Mouse (Mus musculus): ENCODE results near the gene 3425401B19Rik. TPM values are rescaled to one million over a fixed set of nuclear protein-coding genes. Genes with fewer than 3 reads are reported as not detected.

The 3425401B19Rik gene
- polyA plus RNA-seq (2015; fragmentation: Nextera tagmentation; extraction: Ambion mirVana), result 0.12 and 0.14 TPM in 2 replicates

- no peak within 1 kb of the TSS for H3K4me2 ChIP-seq (ENCODE audit: low read depth, low read length)
- DNase-seq (no peak), ATAC-seq (no peak)
Observed at GRCm38 (mm10) chr14:32685124-32685826, at the start of gene 3425401B19Rik. 3425401B19Rik (minus strand) TSS chr14:32685293.

GRCm38 (mm10) chr14:32732961-32733360, 47.9 kb upstream of the 3425401B19Rik start:
- no peaks in the 10 kb centered on the region for H3K27me3 ChIP-seq (ENCODE audit: insufficient read depth, low read length)
- DNase-seq (no peak), ATAC-seq (no peak)
- no peak overlapping the region for H3K27ac ChIP-seq (ENCODE audit: low read depth)
- no peaks in the 10 kb centered on the region for H3K4me1 ChIP-seq (ENCODE audit: insufficient read depth)
- H3K9me3 ChIP-seq (ENCODE audit: low read length), result no peaks in the 10 kb centered on the region
- no peak overlapping the region for H3K4me2 ChIP-seq (ENCODE audit: low read depth, low read length)
- WGBS (ENCODE audit: insufficient replicate concordance), result 36% methylated on average over 6 of the region's 6 CpGs
- TF ChIP-seq EP300 (IDR thresholded peaks at IDR 0.05; ENCODE audit: low read depth), result no peak
- TF ChIP-seq CTCF (IDR thresholded peaks at IDR 0.05; ENCODE audit: low read depth), result no peak
- H3K36me3 ChIP-seq (replicated peaks; ENCODE audit: insufficient read depth, low read length), result no peaks in the 10 kb centered on the region
- no peak overlapping the region for H3K4me3 ChIP-seq (ENCODE audit: low read depth, low read length)
- H3K9ac ChIP-seq (replicated peaks), result no peak overlapping the region

More at GRCm38 (mm10) chr14:32685124-32685826, at the start of gene 3425401B19Rik:
- WGBS (ENCODE audit: insufficient replicate concordance), result 48% methylated on average over 16 of the region's 16 CpGs
- Histone ChIP-seq H3K9me3 (ENCODE audit: low read length) (no peaks in the 10 kb centered on the region), H3K4me1 (ENCODE audit: insufficient read depth) (peaks cover 14% of the 10 kb centered on the region), H3K27ac (ENCODE audit: low read depth) (no peak within 1 kb of the TSS), H3K9ac (replicated peaks) (no peak within 1 kb of the TSS), H3K27me3 (ENCODE audit: insufficient read depth, low read length) (no peaks in the 10 kb centered on the region), H3K36me3 (replicated peaks; ENCODE audit: insufficient read depth, low read length) (no peaks in the 10 kb centered on the region), H3K4me3 (ENCODE audit: low read depth, low read length) (no peak within 1 kb of the TSS)
- TF ChIP-seq EP300 (IDR thresholded peaks at IDR 0.05; ENCODE audit: low read depth) (no peak), CTCF (IDR thresholded peaks at IDR 0.05; ENCODE audit: low read depth) (no peak)

- no peak overlapping the region for H3K4me3 ChIP-seq (ENCODE audit: low read depth, low read length)
- DNase-seq (no peak), ATAC-seq (peak; percentile 62; the same call in 1 of the 2 replicates)
- H3K9me3 ChIP-seq (ENCODE audit: low read length), result no peaks in the 10 kb centered on the region
- H3K27ac ChIP-seq (ENCODE audit: low read depth), result no peak overlapping the region
- H3K27me3 ChIP-seq (ENCODE audit: insufficient read depth, low read length), result no peaks in the 10 kb centered on the region
- no peaks in the 10 kb centered on the region; the same call in 1 of the 2 replicates for H3K4me1 ChIP-seq (ENCODE audit: insufficient read depth)
- no peak overlapping the region for H3K9ac ChIP-seq (replicated peaks)
- no peaks in the 10 kb centered on the region for H3K36me3 ChIP-seq (replicated peaks; ENCODE audit: insufficient read depth, low read length)
- no peak overlapping the region for H3K4me2 ChIP-seq (ENCODE audit: low read depth, low read length)
- TF ChIP-seq EP300 (IDR thresholded peaks at IDR 0.05; ENCODE audit: low read depth), result no peak
- TF ChIP-seq CTCF (IDR thresholded peaks at IDR 0.05; ENCODE audit: low read depth), result no peak
Observed at GRCm38 (mm10) chr14:32726864-32727263, 41.8 kb upstream of the 3425401B19Rik start.

- no peaks in the 10 kb centered on the region; the same call in 1 of the 2 replicates for H3K4me1 ChIP-seq (ENCODE audit: insufficient read depth)
- DNase-seq (peak; percentile 5), ATAC-seq (no peak)
- no peaks in the 10 kb centered on the region for H3K9me3 ChIP-seq (ENCODE audit: low read length)
- H3K4me2 ChIP-seq (ENCODE audit: low read depth, low read length), result no peak overlapping the region
- 21% methylated on average over 1 of the region's 1 CpGs for WGBS (ENCODE audit: insufficient replicate concordance)
- no peak overlapping the region for H3K4me3 ChIP-seq (ENCODE audit: low read depth, low read length)
- no peaks in the 10 kb centered on the region for H3K27me3 ChIP-seq (ENCODE audit: insufficient read depth, low read length)
- H3K27ac ChIP-seq (ENCODE audit: low read depth), result no peak overlapping the region
- TF ChIP-seq CTCF (IDR thresholded peaks at IDR 0.05; ENCODE audit: low read depth) (no peak), EP300 (IDR thresholded peaks at IDR 0.05; ENCODE audit: low read depth) (no peak)
- H3K9ac ChIP-seq (replicated peaks), result no peak overlapping the region
- no peaks in the 10 kb centered on the region for H3K36me3 ChIP-seq (replicated peaks; ENCODE audit: insufficient read depth, low read length)
Observed at GRCm38 (mm10) chr14:32721461-32721860, 36.4 kb upstream of the 3425401B19Rik start.

- H3K27ac ChIP-seq (ENCODE audit: low read depth), result no peak overlapping the region
- H3K4me3 ChIP-seq (ENCODE audit: low read depth, low read length), result no peak overlapping the region
- no peaks in the 10 kb centered on the region for H3K36me3 ChIP-seq (replicated peaks; ENCODE audit: insufficient read depth, low read length)
- no peaks in the 10 kb centered on the region for H3K4me1 ChIP-seq (ENCODE audit: insufficient read depth)
- no peaks in the 10 kb centered on the region for H3K9me3 ChIP-seq (ENCODE audit: low read length)
- H3K4me2 ChIP-seq (ENCODE audit: low read depth, low read length), result no peak overlapping the region
- no peak overlapping the region for H3K9ac ChIP-seq (replicated peaks)
- WGBS (ENCODE audit: insufficient replicate concordance), result 51% methylated on average over 6 of the region's 6 CpGs
- ATAC-seq (no peak), DNase-seq (no peak)
- TF ChIP-seq CTCF (IDR thresholded peaks at IDR 0.05; ENCODE audit: low read depth), result no peak
- TF ChIP-seq EP300 (IDR thresholded peaks at IDR 0.05; ENCODE audit: low read depth), result no peak
- H3K27me3 ChIP-seq (ENCODE audit: insufficient read depth, low read length), result no peaks in the 10 kb centered on the region
Observed at GRCm38 (mm10) chr14:32716763-32717439, 31.8 kb upstream of the 3425401B19Rik start.

- no peak for TF ChIP-seq CTCF (IDR thresholded peaks at IDR 0.05; ENCODE audit: low read depth)
- no peak for TF ChIP-seq EP300 (IDR thresholded peaks at IDR 0.05; ENCODE audit: low read depth)
- Histone ChIP-seq H3K9ac (replicated peaks) (no peak overlapping the region), H3K36me3 (replicated peaks; ENCODE audit: insufficient read depth, low read length) (no peaks in the 10 kb centered on the region), H3K9me3 (ENCODE audit: low read length) (no peaks in the 10 kb centered on the region), H3K4me1 (ENCODE audit: insufficient read depth) (no peaks in the 10 kb centered on the region), H3K4me3 (ENCODE audit: low read depth, low read length) (no peak overlapping the region), H3K27ac (ENCODE audit: low read depth) (no peak overlapping the region), H3K4me2 (ENCODE audit: low read depth, low read length) (no peak overlapping the region), H3K27me3 (ENCODE audit: insufficient read depth, low read length) (no peaks in the 10 kb centered on the region)
- WGBS (ENCODE audit: insufficient replicate concordance), result 72% methylated on average over 2 of the region's 2 CpGs
- no peak for ATAC-seq
- DNase-seq, result no peak
Observed at GRCm38 (mm10) chr14:32715489-32715888, 30.4 kb upstream of the 3425401B19Rik start.
